Mouse (Mus musculus) T-cell, adult 66 days (primary cell): ENCODE data around the gene Atox1. TPM values are rescaled to one million over a fixed set of nuclear protein-coding genes. Genes with fewer than 3 reads are reported as not detected.

ENCODE experiments used
- total RNA-seq, 2 experiments: library from RNA; stranded (reverse); gene quantifications; 3 replicates in 1 of 2; 4 replicates in 1 of 2; pipeline ENCODE4 v1.2.4; 2023

Atox1 gene
- 10 to 100 TPM; 69.6 to 79.0 TPM for total RNA-seq

DNA sequence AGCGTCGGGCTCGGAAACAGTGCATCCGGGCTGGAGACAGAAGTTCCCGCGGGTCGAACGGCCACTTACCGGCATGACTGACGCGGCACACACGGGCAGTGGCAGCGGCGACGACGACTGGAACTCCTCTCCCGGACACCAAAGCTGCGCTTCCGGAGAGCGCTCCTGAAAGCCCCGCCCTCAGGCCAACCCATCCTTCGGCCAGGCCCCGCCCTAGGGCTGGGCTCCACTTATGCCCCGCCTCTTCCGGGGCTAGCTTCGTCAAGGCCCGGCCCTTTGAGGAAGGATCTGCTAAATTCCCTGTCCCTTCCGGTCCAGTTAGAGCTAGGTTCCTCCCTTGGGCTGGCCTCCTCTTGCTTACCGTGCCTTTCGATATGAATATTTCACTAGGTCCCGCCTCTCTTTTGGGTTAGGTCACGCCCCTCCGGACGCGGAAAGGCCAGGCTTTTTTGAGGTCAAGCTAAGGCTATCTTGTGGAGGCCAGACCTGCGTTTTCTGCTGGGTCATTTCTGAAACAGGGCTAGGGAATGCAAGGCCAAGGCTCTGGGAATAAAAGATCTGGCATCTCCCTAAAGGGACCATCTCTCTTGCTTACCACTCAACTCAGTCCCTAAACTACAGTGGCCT lies at the start of gene Atox1:
TSS of gene Atox1 (minus strand) at position 221 of the 627 bp plus-strand sequence.

DNA sequence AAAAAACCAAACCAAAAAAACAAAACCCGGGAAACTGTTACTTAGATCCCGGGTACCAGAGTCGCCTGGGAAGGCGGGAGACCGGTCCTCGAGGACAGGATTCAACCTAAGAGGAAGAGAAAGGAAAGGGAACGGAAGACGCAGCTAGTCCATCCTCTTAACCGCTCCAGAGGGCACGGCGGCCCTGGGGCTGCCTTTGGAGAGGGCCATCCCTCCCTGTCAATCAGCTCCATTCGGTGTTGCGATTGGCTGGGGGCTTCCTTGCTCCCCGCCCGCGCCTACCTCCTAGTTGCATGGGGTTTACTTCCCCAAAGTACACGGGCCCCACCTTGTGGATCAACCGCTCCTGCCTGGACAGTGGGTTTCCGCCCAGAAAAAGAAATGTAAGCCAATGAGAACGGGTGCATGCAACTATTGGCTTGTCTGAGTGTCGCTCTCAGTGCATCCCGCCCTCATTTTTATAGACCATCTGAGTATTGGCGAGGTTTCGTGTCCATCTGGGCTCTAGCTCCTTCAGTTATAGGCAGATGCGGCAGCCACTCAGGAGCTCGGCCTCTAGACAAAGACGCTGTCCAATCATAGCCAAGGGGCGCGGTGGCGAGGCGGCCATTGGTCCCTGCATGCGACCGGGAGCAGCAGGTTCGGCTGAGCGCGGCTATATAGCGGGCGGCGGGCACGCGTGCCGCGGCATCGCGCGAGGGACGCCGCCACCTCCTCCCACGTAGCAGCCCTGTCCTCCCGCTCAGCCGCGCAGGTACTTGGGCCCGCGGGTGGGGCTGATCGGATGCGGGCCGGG lies 8.2 kb upstream of the Atox1 start, which contains the start of gene G3bp1:
TSS of gene G3bp1 (plus strand) at position 638 of the 796 bp plus-strand sequence.

DNA sequence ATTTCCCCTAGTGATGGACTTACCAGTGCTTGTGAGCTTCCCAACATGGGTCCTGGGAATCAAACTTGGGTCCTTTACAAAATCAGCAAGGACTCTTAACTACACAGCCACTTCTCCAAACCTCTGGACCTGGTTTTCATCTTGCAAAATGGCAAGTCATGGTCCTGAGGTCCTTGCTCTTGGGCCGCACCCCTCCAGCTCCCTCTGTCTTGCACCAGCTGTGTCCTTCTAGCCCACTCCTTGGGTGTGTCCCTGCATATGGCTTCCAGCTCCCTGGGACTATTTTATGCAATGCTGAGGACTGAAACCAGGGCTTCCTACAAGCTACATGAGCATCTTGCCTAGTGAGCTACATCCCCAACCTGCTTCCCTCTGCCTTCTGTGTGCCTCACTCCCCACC lies 38.1 kb downstream of the Atox1 start, which contains the start of gene Sparc:
TSS of gene Sparc (minus strand) at position 206 of the 400 bp plus-strand sequence.

Other genes starting within 250 kb of the Atox1 start
- under 1 TPM; 0.03 to 0.15 TPM for gene Fat2, start 124.7 kb downstream of the Atox1 start, total RNA-seq
- not detected for gene Sparc, start 38.1 kb downstream of the Atox1 start, total RNA-seq
- gene G3bp1, start 8.4 kb upstream of the Atox1 start, total RNA-seq, result 10 to 100 TPM; 83.5 to 85.0 TPM
- gene Glra1, start 147.0 kb upstream of the Atox1 start, total RNA-seq, result not detected